Mouse (Mus musculus) spleen, adult 18-20 months (tissue): Measurements from ENCODE around the gene Ebp.

ENCODE experiments used
- DNase-seq, 2 experiments: peaks; one replicate each; pipeline ENCODE4 v3.0.0; 2022; ENCODE audit warnings: mixed read lengths in 2 of 2

Gene Ebp

GRCm38 (mm10) chrX:8182871-8183540 lies 10.3 kb downstream of the Ebp start:
- no peak for DNase-seq

- no peak for DNase-seq
These were observed 13.7 kb downstream of the Ebp start for GRCm38 (mm10) chrX:8179646-8180045.

- no peak for DNase-seq
These were observed 14.4 kb downstream of the Ebp start for GRCm38 (mm10) chrX:8178871-8179270.

- DNase-seq = peak; percentile 75 to 76
These were observed 17.6 kb downstream of the Ebp start, which contains the start of gene Tbc1d25 for GRCm38 (mm10) chrX:8175504-8176385. Tbc1d25 (minus strand) TSS chrX:8176181.

GRCm38 (mm10) chrX:8175169-8175503 lies 18.2 kb downstream of the Ebp start:
- no peak for DNase-seq

- no peak for DNase-seq
These were observed 25.3 kb downstream of the Ebp start for GRCm38 (mm10) chrX:8167716-8168647.

GRCm38 (mm10) chrX:8164471-8164870 lies 28.8 kb downstream of the Ebp start:
- no peak for DNase-seq

- no peak for DNase-seq
These were observed 30.2 kb downstream of the Ebp start for GRCm38 (mm10) chrX:8163076-8163475.

GRCm38 (mm10) chrX:8145153-8145991 lies 47.9 kb downstream of the Ebp start, which contains the start of gene Rbm3:
Rbm3 (minus strand) TSS chrX:8145880.
- DNase-seq = peak; percentile 75 to 79

GRCm38 (mm10) chrX:8143750-8144149 lies 49.6 kb downstream of the Ebp start:
- no peak for DNase-seq

- no peak for DNase-seq
These were observed 50.4 kb downstream of the Ebp start for GRCm38 (mm10) chrX:8142948-8143347.

- no peak for DNase-seq
These were observed 52.3 kb downstream of the Ebp start for GRCm38 (mm10) chrX:8141058-8141457.

GRCm38 (mm10) chrX:8140446-8140845 lies 52.9 kb downstream of the Ebp start:
- no peak for DNase-seq

GRCm38 (mm10) chrX:8139480-8139879 lies 53.8 kb downstream of the Ebp start:
- DNase-seq = no peak

GRCm38 (mm10) chrX:8135886-8136285 lies 57.4 kb downstream of the Ebp start:
- DNase-seq = no peak
